Mouse (Mus musculus): ENCODE data around the gene Zbtb43. TPM values are rescaled to one million over a fixed set of nuclear protein-coding genes. Genes with fewer than 3 reads are reported as not detected.
A peak's percentile ranks its signal among the peaks of the same experiment; 100 is the strongest.

Gene Zbtb43
- polyA plus RNA-seq (2016; fragmentation: Nextera tagmentation; extraction: Ambion mirVana) = 20.7 and 21.8 TPM in 2 replicates

- peaks cover 11% of the 10 kb centered on the region for H3K4me1 ChIP-seq
- no peaks in the 10 kb centered on the region for H3K27me3 ChIP-seq
- peaks cover 5% of the 10 kb centered on the region; the same call in 1 of the 2 replicates for H3K36me3 ChIP-seq
- H3K9me3 ChIP-seq = no peaks in the 10 kb centered on the region
- 6% methylated on average over 36 of the region's 36 CpGs for WGBS
- peak within 1 kb of the TSS; percentile 97 for H3K4me3 ChIP-seq
- no peak within 1 kb of the TSS for H3K27ac ChIP-seq
- peak; percentile 88 for ATAC-seq (ENCODE audit: insufficient number of reproducible peaks, insufficient read depth, low FRiP score, low TSS enrichment)
- H3K4me2 ChIP-seq (replicated peaks) = peak within 1 kb of the TSS; percentile 92
- H3K9ac ChIP-seq = peak within 1 kb of the TSS; percentile 91
Measured at GRCm38 (mm10) chr2:33468466-33469097, at the start of gene Zbtb43. Zbtb43 (minus strand) TSS chr2:33468559.

GRCm38 (mm10) chr2:33515856-33516255, 47.5 kb upstream of the Zbtb43 start:
- H3K4me2 ChIP-seq (replicated peaks) = no peak overlapping the region
- H3K4me1 ChIP-seq = no peaks in the 10 kb centered on the region
- H3K9me3 ChIP-seq = no peaks in the 10 kb centered on the region
- no peak overlapping the region for H3K4me3 ChIP-seq
- ATAC-seq (ENCODE audit: insufficient number of reproducible peaks, insufficient read depth, low FRiP score, low TSS enrichment) = no peak
- no peaks in the 10 kb centered on the region for H3K36me3 ChIP-seq
- H3K27ac ChIP-seq = no peak overlapping the region
- H3K27me3 ChIP-seq = no peaks in the 10 kb centered on the region
- WGBS = 76% methylated on average over 19 of the region's 19 CpGs
- H3K9ac ChIP-seq = no peak overlapping the region

GRCm38 (mm10) chr2:33515431-33515830, 47.1 kb upstream of the Zbtb43 start:
- Histone ChIP-seq H3K9me3 (no peaks in the 10 kb centered on the region), H3K36me3 (no peaks in the 10 kb centered on the region), H3K4me3 (no peak overlapping the region), H3K9ac (no peak overlapping the region), H3K27me3 (no peaks in the 10 kb centered on the region), H3K4me1 (no peaks in the 10 kb centered on the region), H3K4me2 (replicated peaks) (no peak overlapping the region), H3K27ac (no peak overlapping the region)
- no peak for ATAC-seq (ENCODE audit: insufficient number of reproducible peaks, insufficient read depth, low FRiP score, low TSS enrichment)
- WGBS = 85% methylated on average over 8 of the region's 8 CpGs

- WGBS = 93% methylated on average over 1 of the region's 1 CpGs
- no peaks in the 10 kb centered on the region for H3K4me1 ChIP-seq
Measured at GRCm38 (mm10) chr2:33510791-33511190, 42.4 kb upstream of the Zbtb43 start.

GRCm38 (mm10) chr2:33502602-33503001, 34.2 kb upstream of the Zbtb43 start:
- no peak for ATAC-seq (ENCODE audit: insufficient number of reproducible peaks, insufficient read depth, low FRiP score, low TSS enrichment)

More at GRCm38 (mm10) chr2:33510791-33511190, 42.4 kb upstream of the Zbtb43 start:
- no peak overlapping the region for H3K9ac ChIP-seq
- H3K36me3 ChIP-seq = no peaks in the 10 kb centered on the region
- no peaks in the 10 kb centered on the region for H3K27me3 ChIP-seq
- no peak overlapping the region for H3K4me3 ChIP-seq
- no peaks in the 10 kb centered on the region for H3K9me3 ChIP-seq
- ATAC-seq (ENCODE audit: insufficient number of reproducible peaks, insufficient read depth, low FRiP score, low TSS enrichment) = no peak
- H3K27ac ChIP-seq = no peak overlapping the region
- no peak overlapping the region for H3K4me2 ChIP-seq (replicated peaks)

GRCm38 (mm10) chr2:33498280-33498679, 29.9 kb upstream of the Zbtb43 start:
- Histone ChIP-seq H3K9ac (no peak overlapping the region), H3K27ac (no peak overlapping the region), H3K4me1 (no peaks in the 10 kb centered on the region), H3K9me3 (peaks cover 10% of the 10 kb centered on the region), H3K36me3 (no peaks in the 10 kb centered on the region), H3K4me2 (replicated peaks) (no peak overlapping the region), H3K27me3 (no peaks in the 10 kb centered on the region), H3K4me3 (no peak overlapping the region)
- no peak for ATAC-seq (ENCODE audit: insufficient number of reproducible peaks, insufficient read depth, low FRiP score, low TSS enrichment)
- WGBS = 72% methylated on average over 4 of the region's 4 CpGs

More at GRCm38 (mm10) chr2:33502602-33503001, 34.2 kb upstream of the Zbtb43 start:
- Histone ChIP-seq H3K9ac (no peak overlapping the region), H3K4me2 (replicated peaks) (no peak overlapping the region), H3K9me3 (peaks cover 10% of the 10 kb centered on the region), H3K4me3 (no peak overlapping the region), H3K27ac (no peak overlapping the region), H3K36me3 (no peaks in the 10 kb centered on the region), H3K27me3 (no peaks in the 10 kb centered on the region), H3K4me1 (no peaks in the 10 kb centered on the region)
- WGBS = 32% methylated on average over 2 of the region's 2 CpGs

- Histone ChIP-seq H3K9ac (no peak overlapping the region), H3K4me3 (no peak overlapping the region), H3K36me3 (no peaks in the 10 kb centered on the region), H3K9me3 (peaks cover 10% of the 10 kb centered on the region), H3K27ac (no peak overlapping the region), H3K27me3 (no peaks in the 10 kb centered on the region), H3K4me1 (no peaks in the 10 kb centered on the region), H3K4me2 (replicated peaks) (no peak overlapping the region)
- ATAC-seq (ENCODE audit: insufficient number of reproducible peaks, insufficient read depth, low FRiP score, low TSS enrichment) = no peak
- 47% methylated on average over 3 of the region's 3 CpGs for WGBS
Measured at GRCm38 (mm10) chr2:33495654-33496053, 27.3 kb upstream of the Zbtb43 start.

GRCm38 (mm10) chr2:33492041-33492440, 23.7 kb upstream of the Zbtb43 start:
- H3K4me3 ChIP-seq = no peak overlapping the region
- ATAC-seq (ENCODE audit: insufficient number of reproducible peaks, insufficient read depth, low FRiP score, low TSS enrichment) = no peak
- no peaks in the 10 kb centered on the region for H3K9me3 ChIP-seq
- no peak overlapping the region for H3K9ac ChIP-seq
- H3K36me3 ChIP-seq = no peaks in the 10 kb centered on the region
- 93% methylated on average over 3 of the region's 3 CpGs for WGBS
- no peak overlapping the region for H3K4me2 ChIP-seq (replicated peaks)
- H3K4me1 ChIP-seq = no peaks in the 10 kb centered on the region
- H3K27ac ChIP-seq = no peak overlapping the region
- H3K27me3 ChIP-seq = 0 out of 2 replicates have a peak, but pooled peaks cover 6% of the 10 kb centered on the region

- Histone ChIP-seq H3K9ac (no peak overlapping the region), H3K4me3 (no peak overlapping the region), H3K27me3 (0 out of 2 replicates have a peak, but pooled peaks cover 11% of the 10 kb centered on the region), H3K4me1 (no peaks in the 10 kb centered on the region), H3K4me2 (replicated peaks) (no peak overlapping the region), H3K9me3 (no peaks in the 10 kb centered on the region), H3K36me3 (no peaks in the 10 kb centered on the region), H3K27ac (no peak overlapping the region)
- 59% methylated on average over 10 of the region's 10 CpGs for WGBS
- no peak for ATAC-seq (ENCODE audit: insufficient number of reproducible peaks, insufficient read depth, low FRiP score, low TSS enrichment)
Measured at GRCm38 (mm10) chr2:33489565-33489964, 21.2 kb upstream of the Zbtb43 start.

- Histone ChIP-seq H3K4me2 (replicated peaks) (no peak overlapping the region), H3K9me3 (no peaks in the 10 kb centered on the region), H3K27ac (no peak overlapping the region), H3K9ac (0 out of 2 replicates have a peak overlapping the region, but pooled peaks have one; percentile 7), H3K27me3 (0 out of 2 replicates have a peak, but pooled peaks cover 11% of the 10 kb centered on the region), H3K4me3 (no peak overlapping the region), H3K4me1 (no peaks in the 10 kb centered on the region), H3K36me3 (no peaks in the 10 kb centered on the region)
- no peak for ATAC-seq (ENCODE audit: insufficient number of reproducible peaks, insufficient read depth, low FRiP score, low TSS enrichment)
- 71% methylated on average over 8 of the region's 8 CpGs for WGBS
Measured at GRCm38 (mm10) chr2:33487332-33487731, 19.0 kb upstream of the Zbtb43 start.

GRCm38 (mm10) chr2:33486866-33487265, 18.5 kb upstream of the Zbtb43 start:
- WGBS = 10% methylated on average over 9 of the region's 9 CpGs
- Histone ChIP-seq H3K27me3 (0 out of 2 replicates have a peak, but pooled peaks cover 11% of the 10 kb centered on the region), H3K9me3 (no peaks in the 10 kb centered on the region), H3K27ac (no peak overlapping the region), H3K4me3 (no peak overlapping the region), H3K9ac (0 out of 2 replicates have a peak overlapping the region, but pooled peaks have one; percentile 7), H3K4me1 (no peaks in the 10 kb centered on the region), H3K4me2 (replicated peaks) (no peak overlapping the region), H3K36me3 (no peaks in the 10 kb centered on the region)
- no peak for ATAC-seq (ENCODE audit: insufficient number of reproducible peaks, insufficient read depth, low FRiP score, low TSS enrichment)

GRCm38 (mm10) chr2:33477961-33478755, 9.8 kb upstream of the Zbtb43 start:
- Histone ChIP-seq H3K27ac (no peak overlapping the region), H3K4me3 (no peak overlapping the region), H3K36me3 (no peaks in the 10 kb centered on the region), H3K9me3 (no peaks in the 10 kb centered on the region), H3K4me2 (replicated peaks) (no peak overlapping the region), H3K9ac (no peak overlapping the region), H3K27me3 (no peaks in the 10 kb centered on the region), H3K4me1 (peaks cover 6% of the 10 kb centered on the region; the same call in 1 of the 2 replicates)
- WGBS = 90% methylated on average over 10 of the region's 10 CpGs
- no peak for ATAC-seq (ENCODE audit: insufficient number of reproducible peaks, insufficient read depth, low FRiP score, low TSS enrichment)
